Comparison of ENCODE assay signal across 10 mouse cellular contexts in the genomic region with DNA sequence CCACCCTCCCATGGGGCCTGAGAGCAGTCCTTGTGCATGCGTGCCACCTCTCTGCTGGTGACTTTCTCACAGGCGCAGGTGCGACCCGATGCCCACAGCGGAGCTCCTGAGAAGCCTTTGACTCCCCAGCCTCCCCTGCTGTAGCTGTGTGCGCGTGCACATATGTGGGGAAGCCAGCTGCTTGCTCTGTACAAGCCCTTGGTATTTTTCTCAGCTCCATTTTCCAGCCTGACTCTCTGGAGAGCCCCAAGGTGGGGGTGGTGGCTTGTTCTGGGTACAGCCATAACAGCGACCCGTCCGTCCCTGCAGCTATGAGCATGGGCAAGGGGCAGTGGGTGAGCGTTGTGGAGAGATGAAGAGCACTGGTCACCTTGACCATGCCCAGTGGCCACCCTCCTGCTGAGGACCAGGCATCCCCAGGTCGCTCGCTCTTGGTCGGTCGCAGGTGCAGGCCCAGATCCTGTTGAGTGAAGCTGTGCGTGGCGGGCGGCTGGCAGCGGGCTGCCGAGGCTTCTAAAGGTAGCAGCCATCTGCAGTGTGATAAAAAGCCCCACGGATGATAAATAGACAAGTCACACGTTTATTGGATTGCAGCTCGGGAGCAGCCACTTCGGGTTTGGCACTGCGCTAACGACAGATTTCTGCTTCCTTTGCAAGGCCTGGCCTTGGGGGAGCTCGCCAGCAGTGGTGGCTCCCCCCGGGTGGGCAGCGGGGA.
DNase-seq lines count a peak whose midpoint lies in the region; ATAC-seq and TF ChIP-seq lines count a peak whose summit lies in the region.
"Had no signal": no experiment of that assay in that cellular context is flagged by ENCODE, and none has a peak within 500 bp of the region (broad histone marks: within the 10 kb centered on the region; RNA-seq: fewer than 3 reads in every experiment).

No protein-coding gene starts in this region.

- no peak for ATAC-seq in cerebellum, adult (ENCODE audit: insufficient number of reproducible peaks, low FRiP score, low TSS enrichment)
- ATAC-seq in forebrain, postnatal 0 days: no peak
- ATAC-seq: lung, postnatal 0 days had no signal

- no peak overlapping the region for H3K9ac ChIP-seq in forebrain, postnatal 0 days

- peak overlapping the region; percentile 21; the same call in 1 of the 2 replicates for H3K27ac ChIP-seq in forebrain, postnatal 0 days (ENCODE audit: low read depth, low read length)

- no peak overlapping the region for H3K4me3 ChIP-seq in forebrain, postnatal 0 days (ENCODE audit: low read depth, low read length)

- H3K4me2 ChIP-seq in forebrain, postnatal 0 days (ENCODE audit: low read depth): no peak overlapping the region

- WGBS in forebrain, postnatal 0 days: 48% methylated on average over 29 of the region's 29 CpGs

- no peak for TF ChIP-seq CTCF in forebrain, postnatal 0 days (IDR thresholded peaks at IDR 0.05; ENCODE audit: low read depth)

- peak; percentile 56 to 58 for DNase-seq in cerebellum, postnatal 25 days
- DNase-seq in forebrain, postnatal 0 days: peak; percentile 66
- DNase-seq in left cerebral cortex, postnatal 36 days (ENCODE audit: low spot score in 2 of 2): peak; percentile 67 to 80
- DNase-seq in right cerebral cortex, postnatal 25 days: peak; percentile 76
- no peak for DNase-seq in spleen, postnatal 10 days (ENCODE audit: low spot score in 2 of 2)
- DNase-seq in natural killer cell, adult 2 months (ENCODE audit: low spot score in 2 of 2): no peak
- no peak for DNase-seq in ovary, postnatal 10 days (ENCODE audit: low spot score)
- DNase-seq: retina, postnatal 1 day had no signal

- no peaks in the 10 kb centered on the region for H3K36me3 ChIP-seq in forebrain, postnatal 0 days (ENCODE audit: insufficient read depth)

- no peaks in the 10 kb centered on the region for H3K9me3 ChIP-seq in forebrain, postnatal 0 days (ENCODE audit: low read length)

- H3K27me3 ChIP-seq in forebrain, postnatal 0 days (ENCODE audit: insufficient read depth, low read length): no peaks in the 10 kb centered on the region

- intact Hi-C loops in left cerebral cortex, postnatal 36 days (cut with DNase I): loop anchor here (5.0 kb wide), 1 partner anchor 119 kb away; no protein-coding TSS in a partner anchor

- H3K4me1 ChIP-seq in forebrain, postnatal 0 days (ENCODE audit: insufficient read depth): peaks cover 41% of the 10 kb centered on the region

Comparison
In these comparisons a context has a peak if more than half of its experiments do, and no peak if none do; other contexts are left out.
1. DNase-seq: peak in cerebellum, postnatal 25 days (2 of 2), forebrain, postnatal 0 days (single experiment), left cerebral cortex, postnatal 36 days (2 of 2) and right cerebral cortex, postnatal 25 days (single experiment); none in spleen, postnatal 10 days (0 of 2), natural killer cell, adult 2 months (0 of 2) and ovary, postnatal 10 days (single experiment).